Mouse (Mus musculus) megakaryocyte, embryonic 14.5 days (primary cell): ENCODE data around the gene Ppp1r36.

Experiments
- FLI1 ChIP-seq: IDR thresholded peaks from 2 replicates; pipeline ENCODE4 v1.6.1; 2012; ENCODE audit warnings: low read length, inconsistent platforms, mixed read lengths
- GATA1 ChIP-seq: IDR thresholded peaks from 3 replicates; pipeline ENCODE4 v1.6.1; 2012; ENCODE audit warnings: mixed read lengths, low read length, inconsistent platforms, borderline replicate concordance

DNA sequence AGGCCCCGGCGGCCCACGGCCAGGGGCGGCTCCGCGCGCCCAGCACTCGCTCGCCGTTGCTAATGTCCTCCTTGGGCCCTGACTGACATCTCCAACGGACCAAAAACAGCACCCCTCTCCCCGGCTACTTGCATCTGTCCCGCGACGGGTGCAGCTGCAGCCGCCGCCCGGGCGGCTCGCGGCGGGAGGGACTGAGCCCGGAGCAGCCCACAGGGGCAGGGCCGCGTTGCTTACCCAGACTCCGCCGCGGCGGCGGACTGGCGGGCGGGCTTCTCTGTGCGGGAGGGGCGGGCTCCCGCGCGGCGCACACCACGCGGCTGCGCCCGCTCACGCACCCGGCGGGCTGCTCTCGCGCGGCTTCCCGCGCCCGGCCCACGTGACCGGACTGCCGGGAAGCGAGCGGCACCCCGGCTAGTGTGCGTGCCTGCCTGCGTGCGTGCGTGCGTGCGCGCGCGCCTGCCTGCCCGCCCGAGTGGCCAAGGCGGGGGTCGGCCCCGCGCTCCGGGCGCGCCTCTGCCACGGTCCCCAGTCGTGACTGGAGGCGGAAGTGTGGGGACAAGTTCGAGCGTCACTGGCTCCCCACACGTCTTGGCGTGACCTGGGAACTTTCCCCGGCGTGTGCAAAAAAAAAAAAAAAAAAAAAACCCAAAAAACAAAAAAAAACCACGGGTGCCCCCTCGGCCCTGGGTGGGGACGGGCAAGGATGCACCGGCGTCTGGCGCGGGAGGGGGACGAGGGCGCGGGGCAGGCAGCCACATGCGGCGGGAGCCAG, 47.9 kb upstream of the Ppp1r36 start, which contains the start of gene Zbtb25:
- TF ChIP-seq GATA1 (no peak), FLI1 (no peak)
